Mouse (Mus musculus) adrenal gland, postnatal 14 days (tissue): ENCODE data around the gene Fam13c. TPM values are rescaled to one million over a fixed set of nuclear protein-coding genes. Genes with fewer than 3 reads are reported as not detected.

Source experiments
- DNase-seq: peaks from one replicate; pipeline ENCODE4 v3.0.0; 2021; ENCODE audit warnings: mixed read lengths
- total RNA-seq: library from RNA; stranded (reverse); gene quantifications from 2 replicates; pipeline ENCODE4 v1.2.3, GENCODE M21; 2021

Gene Fam13c
- total RNA-seq, 1 experiment from 2014 or later: 14.7 TPM

- DNase-seq: peak; percentile 81
Measured at GRCm38 (mm10) chr10:70599126-70599924, 159.0 kb downstream of the Fam13c start.

- no peak for DNase-seq
Measured at GRCm38 (mm10) chr10:70599925-70600305, 159.6 kb downstream of the Fam13c start.

Other genes with a start within 250 kb of the Fam13c start
- not detected in 2 replicates for gene Mrln, start 235.8 kb upstream of the Fam13c start, total RNA-seq
- gene Slc16a9, start 195.4 kb upstream of the Fam13c start, total RNA-seq: 2.3 and 4.4 TPM in 2 replicates
- gene Phyhipl, start 215.5 kb downstream of the Fam13c start, total RNA-seq: 3.4 and 3.7 TPM in 2 replicates